Mouse (Mus musculus) regulatory T cell (primary cell): ENCODE data around the gene Capn8.

Experiments
- in situ Hi-C: fragments of 300-600 bp; cut with MboI, MseI; formaldehyde crosslinking; loops from one replicate; pipeline ENCODE4 v1.15.1; 2025; ENCODE audit warnings: high pct_unique_total_duplicates

The Capn8 gene

DNA sequence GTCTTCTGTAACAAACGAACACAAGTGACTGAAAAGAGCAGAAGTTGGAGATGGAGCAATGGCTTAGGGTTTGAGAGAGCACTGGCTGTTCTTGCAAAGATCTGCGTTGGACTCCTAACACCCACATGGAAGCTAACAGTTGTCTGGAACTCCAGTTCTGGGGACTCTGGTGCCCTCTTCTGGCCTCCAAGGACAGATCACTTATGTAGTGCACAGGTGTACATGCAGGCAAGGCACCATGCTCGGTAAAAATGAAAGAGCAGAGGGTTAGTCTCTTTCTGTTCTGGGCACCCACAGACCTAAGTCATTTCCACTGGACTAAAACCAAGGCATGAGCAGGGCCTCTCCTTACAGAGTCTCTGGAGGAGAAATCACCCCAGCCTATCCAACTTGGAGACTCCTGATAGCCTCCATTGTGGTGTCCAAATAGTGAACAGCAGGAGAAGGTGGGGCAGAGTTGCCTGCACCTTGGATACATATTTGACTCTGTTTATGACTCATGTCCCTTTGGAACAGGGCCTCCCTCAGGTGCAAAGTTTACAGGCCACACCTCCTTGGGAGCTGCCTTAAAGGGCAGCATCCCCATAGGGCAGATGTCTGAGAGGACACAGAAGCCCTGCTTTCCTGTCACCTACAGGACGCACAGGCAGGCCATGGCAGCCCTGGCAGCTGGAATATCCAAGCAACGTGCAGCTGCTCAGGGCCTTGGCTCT, at the start of gene Capn8:
Capn8 (plus strand) TSS at position 600 of the 713 bp plus-strand sequence.
- in situ Hi-C loops, result no loop called here

DNA sequence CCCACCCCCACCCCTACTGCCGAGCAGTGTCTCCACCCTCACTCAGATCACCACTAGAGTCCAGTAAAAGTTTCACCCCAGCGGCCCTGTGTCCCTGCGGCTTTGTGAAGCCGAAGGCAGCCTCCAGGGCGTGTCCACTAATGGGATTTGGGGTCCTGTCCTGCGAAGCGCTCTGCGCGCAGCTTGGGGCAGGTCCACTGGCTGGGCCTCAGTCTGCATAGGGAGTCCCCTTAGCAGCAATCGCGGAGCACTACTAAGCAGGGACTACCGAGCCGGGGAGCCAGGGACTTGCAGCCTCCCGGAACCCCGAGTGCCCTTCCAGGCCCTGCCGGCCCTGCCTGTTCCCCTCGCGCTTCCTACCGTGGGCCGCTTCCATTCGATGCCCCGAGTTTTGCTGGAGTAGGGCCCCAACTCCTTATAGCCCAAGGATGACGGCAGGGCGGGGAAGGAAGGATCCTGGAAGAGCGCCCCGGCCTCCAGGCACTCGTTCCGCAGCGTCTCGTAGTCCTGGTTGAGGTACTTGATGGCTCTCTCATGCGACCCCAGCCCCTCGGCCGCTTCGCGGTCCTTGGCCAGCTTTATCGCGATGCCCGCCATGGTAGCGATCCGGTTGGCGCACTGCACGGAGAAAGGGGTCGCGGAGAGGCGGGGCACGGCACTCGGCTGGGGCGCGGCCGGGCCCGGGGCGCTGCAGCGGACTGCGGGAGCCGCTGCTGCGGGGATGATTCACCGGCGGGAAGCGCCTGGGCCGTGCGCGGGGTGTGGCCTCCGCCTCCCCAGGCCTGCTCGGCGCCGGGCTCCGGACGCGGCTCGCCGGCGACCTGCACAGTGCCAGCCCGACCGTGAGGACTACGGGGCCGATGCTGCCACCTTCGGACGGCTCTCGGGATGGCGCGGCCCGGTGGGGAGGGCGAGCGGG, 47.8 kb upstream of the Capn8 start, which contains the start of gene Capn2:
Capn2 (minus strand) TSS at position 851 of the 919 bp plus-strand sequence.
- in situ Hi-C loops, result loop anchor here (25.0 kb wide), 1 partner anchor 1280 kb away; no protein-coding TSS in a partner anchor

DNA sequence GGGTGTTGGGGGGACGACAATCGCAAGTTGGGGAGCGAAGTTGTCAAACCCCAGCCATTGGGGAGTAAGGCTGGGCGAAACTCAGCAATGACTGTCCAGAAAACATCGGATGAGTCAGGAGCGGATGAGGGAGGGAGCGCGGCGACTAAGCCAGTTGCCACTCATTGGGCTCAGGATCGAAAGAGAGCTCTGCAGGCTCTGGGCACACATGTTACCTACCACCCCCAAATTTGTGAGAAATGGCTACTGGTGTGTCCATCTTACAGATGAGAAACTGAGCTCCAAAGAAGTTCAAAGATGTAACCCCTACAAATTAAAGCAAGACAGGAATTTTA, 47.2 kb upstream of the Capn8 start:
- in situ Hi-C loops, result loop anchor here (25.0 kb wide), 1 partner anchor 1280 kb away; no protein-coding TSS in a partner anchor

DNA sequence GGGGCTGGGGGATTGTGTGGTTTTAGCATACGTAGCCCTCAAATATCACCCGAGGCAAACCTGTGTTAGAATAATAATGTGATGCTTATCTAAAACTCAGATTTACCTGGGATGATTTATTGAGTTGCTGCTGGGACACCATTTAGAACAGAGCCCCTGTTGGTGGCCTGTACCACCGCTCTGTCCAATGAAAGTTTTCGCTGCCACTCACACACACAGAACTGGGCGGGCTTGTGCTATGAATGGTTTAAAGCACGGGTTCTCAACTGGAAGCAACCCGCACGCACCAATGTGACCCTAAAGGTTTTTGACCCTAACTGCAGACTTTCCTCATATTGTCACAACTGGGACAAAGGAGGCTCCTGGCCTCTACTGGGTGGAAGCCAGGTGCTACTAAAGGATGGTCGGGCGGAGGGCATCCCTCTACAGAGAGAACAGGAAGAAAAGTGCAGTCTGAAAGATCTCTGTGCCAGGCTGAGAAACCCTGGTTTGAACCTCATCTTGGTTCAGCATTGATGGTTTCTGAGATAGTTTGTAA, 46.6 kb upstream of the Capn8 start:
- in situ Hi-C loops, result loop anchor here (25.0 kb wide), 1 partner anchor 1281 kb away; no protein-coding TSS in a partner anchor

DNA sequence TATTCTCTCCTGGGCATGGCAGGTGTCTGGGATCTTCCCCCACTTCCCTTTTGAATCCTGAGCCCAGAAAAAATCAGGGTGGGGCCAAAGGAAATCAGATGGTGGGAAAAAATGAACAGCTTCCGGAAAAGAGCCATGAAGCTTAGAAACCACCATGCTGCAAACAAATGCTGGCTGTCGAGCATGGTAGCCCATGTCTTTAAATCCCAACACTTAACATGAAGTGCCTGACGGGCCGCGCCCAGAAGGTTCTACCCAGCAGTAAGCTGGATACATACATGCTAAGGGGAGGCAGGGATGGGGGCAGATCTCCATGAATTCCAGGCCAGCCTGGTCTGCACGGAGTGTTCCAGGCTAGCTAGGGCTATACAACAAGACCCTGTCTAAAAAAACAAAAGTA, 46.0 kb upstream of the Capn8 start:
- in situ Hi-C loops, result loop anchor here (25.0 kb wide), 1 partner anchor 1282 kb away; no protein-coding TSS in a partner anchor

DNA sequence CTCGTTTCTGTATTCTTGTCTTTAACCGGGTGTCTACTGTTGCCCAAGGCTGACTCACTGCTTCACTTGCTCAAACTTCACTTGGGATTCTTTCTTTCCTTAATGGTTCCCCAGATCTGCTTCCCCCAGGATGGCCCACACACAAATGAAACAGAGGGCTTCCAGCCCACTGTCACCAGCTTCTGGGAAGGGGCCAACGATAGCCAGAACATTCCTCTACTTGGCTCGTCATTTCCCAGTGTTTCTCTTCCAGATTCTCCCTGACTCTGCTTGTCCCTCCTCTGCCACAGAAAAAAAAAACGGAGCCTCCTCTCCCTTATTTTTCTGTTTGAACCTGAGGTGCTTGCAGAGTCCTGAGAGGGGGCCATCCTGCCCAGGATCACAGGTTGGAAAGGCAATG, 45.5 kb upstream of the Capn8 start:
- in situ Hi-C loops, result loop anchor here (25.0 kb wide), 1 partner anchor 1282 kb away; no protein-coding TSS in a partner anchor

DNA sequence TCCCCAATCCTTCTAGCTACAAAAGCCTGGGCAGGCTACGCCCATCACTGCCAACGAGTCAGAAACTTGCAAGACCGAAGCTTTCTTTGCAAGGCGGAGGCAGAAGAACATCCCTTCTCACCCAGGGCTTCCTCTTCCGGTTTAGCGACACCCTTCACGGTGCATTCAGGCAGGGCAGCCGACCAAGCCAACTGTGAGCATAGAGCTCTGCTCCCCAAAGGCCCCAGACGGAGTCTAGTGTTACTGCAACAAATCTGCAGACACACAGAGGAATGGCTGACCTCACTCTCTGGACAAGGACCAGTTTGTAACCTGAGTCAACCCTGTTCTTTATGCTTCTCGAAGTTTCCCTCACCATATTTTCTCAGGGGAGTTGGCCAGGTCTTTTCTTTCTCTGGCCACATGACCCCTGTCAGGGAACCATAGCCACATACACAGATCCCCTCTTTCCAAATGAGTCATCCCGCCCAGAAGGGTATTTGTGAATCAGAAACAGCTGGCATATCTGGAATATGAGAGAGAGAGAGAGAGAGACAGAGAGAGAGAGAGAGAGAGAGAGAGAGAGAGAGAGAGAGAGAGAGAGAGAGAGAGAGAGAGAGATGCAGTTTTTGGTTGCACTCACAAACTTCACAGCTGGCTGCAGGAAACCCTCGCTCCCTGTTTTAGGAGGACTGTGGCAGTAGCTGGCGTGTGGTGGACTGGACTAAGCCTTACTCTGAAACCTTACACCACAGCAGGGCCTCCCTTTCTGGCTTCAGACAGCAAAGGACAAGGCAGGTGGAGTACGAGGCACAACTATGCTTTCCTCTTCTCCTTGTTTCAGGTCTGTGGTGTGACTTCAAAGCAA, 44.5 kb upstream of the Capn8 start:
- in situ Hi-C loops, result loop anchor here (10.0 to 25.0 kb wide), 2 partner anchors 376 to 1283 kb away; no protein-coding TSS in a partner anchor

DNA sequence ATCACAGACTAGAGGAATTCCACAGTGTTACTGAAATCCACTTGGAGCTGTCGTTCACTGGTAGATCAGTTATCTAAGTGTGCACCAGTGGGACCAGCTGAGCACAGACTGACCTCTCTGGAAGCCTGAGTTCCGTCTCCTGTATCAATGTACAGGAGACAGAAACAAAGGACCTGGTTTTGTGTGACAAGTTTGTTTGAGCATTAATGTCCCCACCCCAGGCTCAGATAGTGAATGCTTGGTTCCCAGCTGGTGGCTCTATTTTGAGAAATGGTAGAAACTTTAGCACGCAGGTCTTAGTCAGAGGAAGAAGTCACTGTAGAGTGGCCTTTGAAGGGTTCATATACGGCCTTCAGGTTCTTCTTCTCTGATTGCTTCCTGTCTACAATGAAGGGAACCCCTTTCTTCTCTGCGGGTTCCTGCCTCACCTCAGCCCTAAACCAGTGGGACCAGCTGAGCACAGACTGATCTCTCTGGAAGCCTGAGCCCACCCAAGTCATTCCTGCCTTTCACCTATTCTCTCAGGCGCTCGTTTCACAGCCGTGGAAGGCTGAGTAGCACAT, 43.8 kb upstream of the Capn8 start:
- in situ Hi-C loops, result loop anchor here (10.0 to 25.0 kb wide), 2 partner anchors 376 to 1284 kb away; no protein-coding TSS in a partner anchor

DNA sequence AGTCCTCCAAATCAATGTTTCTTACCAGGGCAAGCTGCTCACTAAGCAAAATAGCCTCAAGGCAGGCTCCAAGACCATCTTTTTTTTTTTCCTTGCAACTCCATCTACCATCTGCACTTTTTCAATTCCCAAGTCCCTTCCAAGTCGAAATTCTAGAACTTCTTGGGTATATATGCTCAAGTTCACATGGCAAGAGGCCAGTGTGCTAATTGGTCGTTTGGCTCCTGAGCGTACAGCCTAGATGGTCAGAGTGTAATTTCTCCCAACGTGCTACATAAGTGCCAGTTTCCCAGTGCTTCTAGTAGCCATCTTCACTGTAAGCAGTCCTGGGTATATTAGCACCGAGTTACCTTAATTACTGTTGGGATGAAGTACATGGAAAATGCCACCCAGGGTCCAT, 41.8 kb upstream of the Capn8 start:
- in situ Hi-C loops, result loop anchor here (10.0 to 25.0 kb wide), 2 partner anchors 378 to 1286 kb away; no protein-coding TSS in a partner anchor

DNA sequence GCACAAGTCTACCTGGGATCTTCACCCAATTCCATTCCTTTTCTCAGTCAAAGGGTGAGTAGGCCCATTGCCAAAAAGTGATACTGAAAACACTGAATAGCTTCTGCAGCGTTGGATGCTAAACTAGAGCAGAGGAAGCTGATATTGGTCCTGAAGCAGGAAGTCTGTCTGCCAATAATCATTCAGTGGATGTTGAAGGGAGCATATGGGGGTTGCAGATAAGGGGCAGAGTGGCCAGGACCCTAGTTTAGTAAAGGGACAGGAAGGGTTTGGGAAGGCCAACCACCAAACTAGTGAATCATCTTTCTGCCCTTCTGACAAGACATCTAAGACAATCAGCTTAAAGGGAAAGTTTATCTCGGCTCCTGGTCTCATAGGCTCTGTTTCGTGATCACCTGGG, 41.1 kb upstream of the Capn8 start:
- in situ Hi-C loops, result loop anchor here (10.0 to 25.0 kb wide), 2 partner anchors 379 to 1286 kb away; no protein-coding TSS in a partner anchor

DNA sequence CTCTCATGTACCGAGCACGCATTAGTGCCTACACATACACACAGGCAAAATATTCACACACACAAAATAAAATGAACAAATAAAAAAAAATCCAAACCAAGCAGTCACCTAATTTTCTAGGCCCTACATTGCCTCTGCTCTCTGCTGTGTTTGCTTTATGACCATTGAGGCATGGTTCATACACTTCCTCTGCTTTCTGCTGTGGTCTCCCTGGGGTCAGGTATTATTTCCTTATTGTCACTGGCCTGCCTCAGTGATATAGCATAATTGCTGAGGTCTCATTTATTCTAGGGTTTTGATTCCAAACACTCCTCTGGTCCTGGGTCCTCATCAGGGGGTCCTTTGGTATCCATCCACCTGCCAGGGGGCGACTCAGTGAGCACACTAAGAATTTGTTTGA, 39.2 kb upstream of the Capn8 start:
- in situ Hi-C loops, result loop anchor here (10.0 to 25.0 kb wide), 2 partner anchors 381 to 638 kb away; no protein-coding TSS in a partner anchor

DNA sequence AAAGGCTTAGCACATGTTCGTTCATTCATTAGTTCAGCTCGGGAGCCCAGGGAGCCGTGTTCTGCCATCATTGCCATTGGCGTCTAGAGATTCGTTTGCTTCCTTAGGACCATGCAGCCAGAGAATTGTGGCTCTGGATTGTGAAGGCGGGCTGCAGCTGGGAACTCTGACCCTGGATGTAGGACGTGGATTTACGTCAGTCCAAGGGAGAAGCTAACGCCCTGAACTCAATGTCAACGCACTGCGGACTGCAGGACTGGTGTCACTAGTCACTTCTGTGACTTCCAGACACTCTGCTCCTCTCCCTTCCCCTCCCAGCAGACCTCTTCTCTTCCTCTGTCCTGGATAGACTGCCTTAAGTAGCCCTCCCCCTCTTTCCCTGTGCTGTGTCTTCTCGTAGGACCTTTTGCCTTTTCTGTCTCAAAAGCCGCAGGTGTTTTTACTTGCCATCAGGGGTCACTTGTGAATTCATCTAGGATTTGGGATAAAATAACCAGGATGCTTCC, 37.5 kb upstream of the Capn8 start:
- in situ Hi-C loops, result loop anchor here (10.0 to 25.0 kb wide), 2 partner anchors 383 to 640 kb away; no protein-coding TSS in a partner anchor

DNA sequence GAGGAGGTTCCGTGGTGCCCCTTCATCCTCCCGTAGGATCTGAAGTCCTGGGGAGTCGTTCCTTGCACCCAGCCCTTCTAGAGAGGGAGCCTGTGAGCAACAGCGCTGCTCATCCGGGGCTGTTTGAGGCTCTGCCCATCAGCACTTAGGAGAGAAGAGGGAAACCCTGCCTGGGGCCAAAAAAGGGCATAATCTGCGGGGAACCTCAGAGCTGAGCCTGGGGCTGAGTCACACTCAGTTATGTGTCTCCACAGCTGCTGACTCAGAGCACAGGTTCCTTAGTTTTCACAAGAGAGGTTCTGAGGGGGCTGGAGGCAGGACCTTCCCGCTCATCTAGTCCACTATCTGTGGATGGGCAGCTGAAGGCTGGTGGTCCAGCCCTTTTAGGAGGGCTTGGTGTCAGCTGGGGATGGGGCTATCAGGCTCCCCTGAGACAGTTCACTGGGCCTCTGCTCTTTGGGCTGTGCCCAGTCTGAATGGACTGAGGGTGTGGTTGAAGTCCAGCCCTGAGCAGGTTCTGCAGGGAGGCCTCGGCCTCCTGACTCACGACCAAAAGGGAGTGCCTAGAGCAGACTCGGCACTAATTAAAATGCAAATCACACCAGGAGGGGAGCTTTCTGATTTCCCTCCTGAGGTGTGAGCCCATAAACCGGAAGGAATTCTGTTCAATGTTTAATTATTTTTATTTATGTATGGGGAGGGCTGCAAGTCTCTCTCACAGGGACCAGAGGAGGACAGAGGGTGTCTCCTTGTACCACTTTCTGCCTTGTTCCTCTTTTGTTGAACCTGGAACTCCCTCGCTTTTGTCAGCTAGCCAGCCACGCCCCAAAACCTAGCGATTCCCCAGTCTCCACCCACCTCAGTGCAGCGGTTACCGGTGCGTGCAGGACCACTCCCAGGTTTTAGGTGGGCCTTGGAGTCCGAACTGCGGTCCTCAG, 36.6 kb upstream of the Capn8 start:
- in situ Hi-C loops, result loop anchor here (10.0 to 25.0 kb wide), 2 partner anchors 383 to 641 kb away; no protein-coding TSS in a partner anchor

DNA sequence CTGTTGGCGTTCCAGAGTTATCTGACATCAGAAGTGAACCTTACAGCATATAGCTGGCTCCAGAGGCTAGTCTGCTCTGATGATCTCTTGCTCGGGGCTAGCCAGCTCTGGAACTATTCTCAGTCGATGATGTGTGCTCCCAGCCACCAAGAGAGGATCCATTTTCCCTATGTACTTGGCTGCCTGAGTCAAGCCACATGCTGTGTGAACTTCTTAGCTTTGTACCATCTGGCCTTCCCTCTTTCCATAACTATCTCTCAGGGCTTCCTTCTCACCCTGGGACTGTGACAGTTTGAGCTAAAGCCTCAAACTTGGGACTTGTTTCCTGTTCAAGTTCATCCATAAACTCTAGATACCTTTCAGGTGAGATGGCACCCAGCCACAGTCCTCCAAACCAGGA, 31.2 kb upstream of the Capn8 start:
- in situ Hi-C loops, result loop anchor here (25.0 kb wide), 1 partner anchor 646 kb away; no protein-coding TSS in a partner anchor

DNA sequence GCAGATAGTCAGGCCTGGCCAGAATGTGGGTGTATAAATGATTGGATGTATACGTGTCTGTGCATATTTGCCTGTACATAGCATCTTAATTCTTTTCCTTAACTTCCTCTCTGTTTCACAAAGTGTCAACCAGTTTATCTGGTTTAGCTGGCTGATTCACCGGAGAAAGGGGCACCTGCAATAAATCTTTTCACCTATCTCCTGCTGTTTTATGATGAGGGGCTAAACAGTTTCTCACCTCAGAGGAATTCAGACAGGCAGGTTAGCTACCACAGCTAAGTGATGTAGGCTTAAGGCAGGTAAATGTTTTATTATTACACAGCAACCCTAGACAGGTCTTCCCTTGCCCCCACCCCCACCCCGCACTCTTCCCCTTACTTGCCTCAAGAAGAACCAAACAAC, 29.7 kb upstream of the Capn8 start:
- in situ Hi-C loops, result loop anchor here (5.0 to 25.0 kb wide), 3 partner anchors 43 to 648 kb away; no protein-coding TSS in a partner anchor

DNA sequence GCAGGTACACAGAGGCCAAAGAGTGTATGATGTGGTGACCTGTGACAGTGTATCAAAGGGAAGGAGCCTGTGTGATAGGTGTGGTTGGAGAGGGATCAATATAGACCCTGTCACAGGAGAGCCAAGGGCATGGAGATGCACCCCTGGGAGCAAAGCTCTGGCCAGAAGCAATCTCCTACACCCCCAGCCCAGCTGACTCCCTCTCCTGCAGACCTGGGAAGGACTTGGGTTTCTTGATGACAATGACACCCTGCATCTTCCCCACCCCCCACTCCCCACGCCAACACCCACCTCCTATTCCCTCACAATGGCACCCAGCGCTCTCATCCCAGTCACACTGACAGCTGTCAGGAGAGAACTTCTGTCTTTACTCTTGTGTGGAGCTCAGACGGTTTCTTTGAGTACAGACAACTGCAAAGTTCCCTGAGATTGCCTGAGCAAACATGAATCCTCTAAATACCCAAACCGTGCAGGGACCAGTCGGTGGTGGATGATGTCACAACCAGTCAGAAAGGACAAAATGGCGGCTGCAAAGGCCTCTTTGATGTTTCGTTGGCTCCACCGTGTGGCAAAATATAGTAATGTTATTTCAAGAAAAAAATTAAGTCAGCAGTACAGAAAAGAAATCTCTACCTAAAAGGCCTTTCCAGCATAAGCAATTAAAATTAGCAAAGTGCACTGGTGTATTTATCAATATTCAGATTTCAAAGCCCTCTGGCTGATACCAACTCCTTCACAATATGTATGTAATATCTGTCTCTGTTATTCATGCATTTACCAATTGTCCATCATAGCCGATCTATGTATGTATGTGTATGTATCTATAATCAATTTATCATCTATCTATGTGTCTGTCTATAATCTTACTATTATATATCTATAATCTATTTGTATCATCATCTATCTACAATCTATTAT, 25.5 kb upstream of the Capn8 start:
- in situ Hi-C loops, result loop anchor here (5.0 to 25.0 kb wide), 3 partner anchors 47 to 652 kb away; no protein-coding TSS in a partner anchor

DNA sequence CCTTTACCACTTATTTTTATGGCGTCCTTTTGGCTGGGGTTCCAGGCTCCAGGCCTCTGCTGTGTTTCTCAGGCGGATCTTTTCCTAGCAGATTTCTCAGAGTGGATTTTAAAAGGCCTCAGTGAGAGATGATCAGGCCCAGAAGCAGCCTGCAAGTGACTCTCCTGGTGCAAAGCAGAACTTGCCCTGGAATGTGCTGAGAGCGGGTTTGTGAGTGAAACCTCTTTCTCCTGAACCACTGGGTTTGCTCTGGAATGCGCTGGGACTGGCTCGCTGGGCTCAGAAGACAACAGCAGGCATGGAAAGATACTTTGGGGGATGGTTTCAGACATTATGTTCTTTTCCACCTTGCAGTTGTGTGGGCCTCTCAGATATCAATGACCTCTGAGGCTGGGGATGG, 22.7 kb upstream of the Capn8 start:
- in situ Hi-C loops, result loop anchor here (25.0 kb wide), 1 partner anchor 655 kb away; no protein-coding TSS in a partner anchor
